Mouse (Mus musculus) testis, adult 2 months (tissue): ENCODE measurements around the gene Sbk1.

Experiments
- CTCF ChIP-seq: fragments of 200-500 bp; IDR thresholded peaks from 2 replicates; pipeline ENCODE4 v1.5.1; 2012; ENCODE audit warnings: low read depth, mild to moderate bottlenecking, inconsistent platforms, low read length, moderate library complexity; ENCODE audit not compliant: control insufficient read depth, insufficient read depth, insufficient replicate concordance
- POLR2A ChIP-seq: fragments of 200-500 bp; IDR thresholded peaks from 2 replicates; pipeline ENCODE4 v1.6.1; 2012; ENCODE audit warnings: low read depth, mild to moderate bottlenecking, inconsistent platforms, low read length, moderate library complexity; ENCODE audit not compliant: control insufficient read depth

- TF ChIP-seq POLR2A (no peak), CTCF (no peak)
Observed at GRCm38 (mm10) chr7:126284021-126284420, 11.6 kb downstream of the Sbk1 start.
